Mouse (Mus musculus) midbrain, embryonic 10.5 days (tissue): ENCODE measurements around the gene Arhgap10. TPM values are rescaled to one million over a fixed set of nuclear protein-coding genes. Genes with fewer than 3 reads are reported as not detected.
A peak's percentile ranks its signal among the peaks of the same experiment; 100 is the strongest.

Source experiments
- DNase-seq: peaks from one replicate; pipeline ENCODE4 v3.0.0-alpha.2; 2017; ENCODE audit warnings: low spot score
- H3K27ac ChIP-seq: fragments of 300-500 bp; sonication (generic); replicated peaks from 2 replicates; pipeline ENCODE4 v1.5.1; 2016; ENCODE audit warnings: mild to moderate bottlenecking
- H3K27me3 ChIP-seq: fragments of 300-500 bp; sonication (generic); 2 replicates; pipeline ENCODE4 v1.6.1; 2016; ENCODE audit warnings: low read depth, mild to moderate bottlenecking; ENCODE audit not compliant: poor library complexity, severe bottlenecking
- H3K36me3 ChIP-seq: fragments of 300-500 bp; sonication (generic); 2 replicates; pipeline ENCODE4 v1.6.1; 2016; ENCODE audit warnings: mild to moderate bottlenecking, moderate library complexity
- H3K4me1 ChIP-seq: fragments of 300-500 bp; sonication (generic); 2 replicates; pipeline ENCODE4 v1.6.1; 2016
- H3K4me3 ChIP-seq: fragments of 300-500 bp; sonication (generic); 2 replicates; pipeline ENCODE4 v1.5.1; 2016; ENCODE audit warnings: mild to moderate bottlenecking, moderate library complexity
- H3K9me3 ChIP-seq: fragments of 300-500 bp; sonication (generic); replicated peaks from 2 replicates; pipeline ENCODE4 v1.6.1; 2016; ENCODE audit warnings: mild to moderate bottlenecking
- WGBS: fragments of 180-500 bp; shearing (Covaris S2); methylation state at CpG from one replicate; pipeline ENCODE4 v1.1.7; 2016; 5-methylcytosine and 5-hydroxymethylcytosine counted together
- polyA plus RNA-seq: library from polyadenylated mRNA; unstranded; fragments of >200 nt; fragmentation: Nextera tagmentation; extraction: Ambion mirVana; gene quantifications from 2 replicates; pipeline ENCODE4 v1.2.1, GENCODE M21; 2016

The Arhgap10 gene
- polyA plus RNA-seq, 1 experiment from 2014 or later: 16.5 TPM

- no peak for DNase-seq
- Histone ChIP-seq H3K4me1 (no peaks in the 10 kb centered on the region), H3K27ac (no peak overlapping the region), H3K4me3 (no peak overlapping the region), H3K36me3 (no peaks in the 10 kb centered on the region), H3K27me3 (no peaks in the 10 kb centered on the region), H3K9me3 (no peaks in the 10 kb centered on the region)
- 69% methylated on average over 8 of the region's 8 CpGs for WGBS
Measured at GRCm38 (mm10) chr8:77534358-77534992, 16.7 kb upstream of the Arhgap10 start.

- H3K4me3 ChIP-seq: no peak overlapping the region
- 93% methylated on average over 8 of the region's 8 CpGs for WGBS
- no peak for DNase-seq
Measured at GRCm38 (mm10) chr8:77526130-77526529, 8.4 kb upstream of the Arhgap10 start.

DNA sequence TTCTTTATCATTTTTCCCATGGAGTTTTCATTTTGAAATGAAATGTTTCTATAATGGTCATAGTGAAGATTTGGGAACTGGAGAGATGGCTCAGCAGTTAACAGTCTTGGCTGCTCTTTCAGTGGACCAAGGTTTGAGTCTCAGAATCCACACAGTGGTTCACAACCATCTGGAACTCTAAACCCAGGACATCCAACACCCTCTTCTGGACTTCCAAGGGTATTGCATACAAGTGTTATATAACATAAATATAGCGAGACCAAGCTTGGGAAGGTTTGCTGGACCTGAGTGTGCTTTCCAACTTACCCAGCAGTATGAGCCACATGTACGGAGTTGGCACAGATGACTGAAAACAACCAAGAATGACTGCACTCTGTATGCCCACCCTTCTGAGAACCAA is 7.2 kb upstream of the Arhgap10 start:
- Histone ChIP-seq H3K27ac (no peak overlapping the region), H3K36me3 (no peaks in the 10 kb centered on the region), H3K4me3 (no peak overlapping the region), H3K9me3 (no peaks in the 10 kb centered on the region), H3K27me3 (peaks cover 2% of the 10 kb centered on the region; the same call in 1 of the 2 replicates), H3K4me1 (no peaks in the 10 kb centered on the region)
- no peak for DNase-seq
- WGBS: 95% methylated on average over 2 of the region's 2 CpGs

More at GRCm38 (mm10) chr8:77526130-77526529, 8.4 kb upstream of the Arhgap10 start:
- Histone ChIP-seq H3K36me3 (no peaks in the 10 kb centered on the region), H3K27ac (no peak overlapping the region), H3K27me3 (no peaks in the 10 kb centered on the region), H3K9me3 (no peaks in the 10 kb centered on the region), H3K4me1 (no peaks in the 10 kb centered on the region)

DNA sequence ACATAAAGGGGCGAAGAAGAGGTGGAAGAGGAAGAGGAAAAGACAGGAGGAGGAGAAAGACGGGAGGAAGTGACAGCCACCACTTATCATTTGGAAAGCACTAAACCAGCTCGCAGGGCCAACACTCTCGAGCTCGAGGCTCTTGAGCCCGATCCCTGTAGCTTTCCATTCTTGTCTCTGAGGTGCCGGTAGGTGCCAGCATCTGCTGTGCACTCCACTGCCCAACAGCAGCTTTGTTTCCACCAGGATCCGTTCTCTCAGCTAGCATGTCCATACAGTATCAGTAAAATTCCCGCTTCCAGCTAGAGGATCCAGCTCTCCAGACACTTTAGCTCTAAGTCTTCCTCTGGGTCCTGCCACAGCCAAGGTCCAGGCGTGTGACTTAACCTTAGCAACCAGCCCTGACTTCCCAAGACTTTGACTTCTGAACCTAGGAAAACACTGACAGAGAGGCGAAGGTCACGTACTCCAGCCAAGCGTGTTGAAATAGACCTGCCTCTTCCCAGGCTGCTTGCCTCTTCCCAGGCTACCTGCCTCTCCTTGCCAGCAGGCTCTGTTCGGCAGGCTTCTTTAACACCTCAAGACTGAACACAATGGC is 6.4 kb upstream of the Arhgap10 start:
- DNase-seq: no peak
- H3K4me3 ChIP-seq: no peak overlapping the region
- no peaks in the 10 kb centered on the region for H3K4me1 ChIP-seq
- 87% methylated on average over 14 of the region's 14 CpGs for WGBS
- H3K36me3 ChIP-seq: no peaks in the 10 kb centered on the region
- H3K27ac ChIP-seq: no peak overlapping the region
- peaks cover 9% of the 10 kb centered on the region for H3K27me3 ChIP-seq
- H3K9me3 ChIP-seq: no peaks in the 10 kb centered on the region

GRCm38 (mm10) chr8:77522984-77523383 is 5.2 kb upstream of the Arhgap10 start:
- Histone ChIP-seq H3K9me3 (no peaks in the 10 kb centered on the region), H3K27me3 (peaks cover 16% of the 10 kb centered on the region), H3K4me1 (0 out of 2 replicates have a peak, but pooled peaks cover 8% of the 10 kb centered on the region), H3K4me3 (no peak overlapping the region), H3K27ac (no peak overlapping the region), H3K36me3 (no peaks in the 10 kb centered on the region)
- no peak for DNase-seq
- WGBS: 88% methylated on average over 8 of the region's 8 CpGs

GRCm38 (mm10) chr8:77521028-77521785 is 3.5 kb upstream of the Arhgap10 start:
- H3K9me3 ChIP-seq: no peaks in the 10 kb centered on the region
- WGBS: 83% methylated on average over 8 of the region's 8 CpGs
- no peak overlapping the region for H3K4me3 ChIP-seq
- peaks cover 23% of the 10 kb centered on the region for H3K27me3 ChIP-seq
- peaks cover 20% of the 10 kb centered on the region for H3K4me1 ChIP-seq
- H3K27ac ChIP-seq: no peak overlapping the region
- no peak for DNase-seq
- no peaks in the 10 kb centered on the region for H3K36me3 ChIP-seq

DNA sequence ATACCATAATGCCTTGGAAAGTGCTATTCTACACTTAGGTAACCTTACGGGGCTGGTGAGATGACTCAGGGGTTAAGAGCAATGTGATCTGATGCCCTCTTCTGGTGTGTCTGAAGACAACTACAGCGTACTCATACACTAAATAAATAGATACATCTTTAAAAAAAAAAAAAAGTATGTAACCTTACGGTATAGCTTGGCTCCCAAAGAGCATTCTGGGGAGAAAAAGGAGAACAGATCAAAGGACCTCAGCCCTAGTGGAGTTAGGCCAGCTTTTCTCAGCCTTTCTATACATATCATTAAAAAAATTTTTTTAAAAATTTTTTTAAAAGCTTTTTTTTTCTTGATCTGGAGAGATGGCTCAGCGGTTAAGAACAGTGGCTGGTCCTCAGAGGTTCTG is 2.8 kb upstream of the Arhgap10 start:
- H3K9me3 ChIP-seq: no peaks in the 10 kb centered on the region
- H3K4me1 ChIP-seq: peaks cover 26% of the 10 kb centered on the region
- peaks cover 29% of the 10 kb centered on the region for H3K27me3 ChIP-seq
- no peaks in the 10 kb centered on the region for H3K36me3 ChIP-seq
- no peak overlapping the region for H3K4me3 ChIP-seq
- WGBS: 94% methylated on average over 4 of the region's 4 CpGs
- no peak for DNase-seq
- no peak overlapping the region for H3K27ac ChIP-seq

- Histone ChIP-seq H3K36me3 (no peaks in the 10 kb centered on the region), H3K9me3 (no peaks in the 10 kb centered on the region), H3K27ac (peak overlapping the region; percentile 88), H3K4me3 (peak overlapping the region; percentile 75), H3K4me1 (peaks cover 36% of the 10 kb centered on the region), H3K27me3 (peaks cover 51% of the 10 kb centered on the region)
- WGBS: 12% methylated on average over 33 of the region's 33 CpGs
- no peak for DNase-seq
Measured at GRCm38 (mm10) chr8:77518201-77519115, 705 bp upstream of the Arhgap10 start.

GRCm38 (mm10) chr8:77516845-77517244 is 908 bp downstream of the Arhgap10 start:
- Histone ChIP-seq H3K27ac (peak overlapping the region; percentile 88), H3K36me3 (no peaks in the 10 kb centered on the region), H3K4me1 (peaks cover 52% of the 10 kb centered on the region), H3K4me3 (peak overlapping the region; percentile 75), H3K27me3 (peaks cover 56% of the 10 kb centered on the region), H3K9me3 (no peaks in the 10 kb centered on the region)
- WGBS: 8% methylated on average over 10 of the region's 10 CpGs
- DNase-seq: peak; percentile 29

GRCm38 (mm10) chr8:77515786-77516185 is 2.0 kb downstream of the Arhgap10 start:
- H3K27me3 ChIP-seq: peaks cover 56% of the 10 kb centered on the region
- no peak overlapping the region for H3K27ac ChIP-seq
- H3K36me3 ChIP-seq: no peaks in the 10 kb centered on the region
- H3K4me1 ChIP-seq: peaks cover 57% of the 10 kb centered on the region
- 79% methylated on average over 8 of the region's 8 CpGs for WGBS
- H3K4me3 ChIP-seq: peak overlapping the region; percentile 7; the same call in 1 of the 2 replicates
- DNase-seq: no peak
- H3K9me3 ChIP-seq: no peaks in the 10 kb centered on the region

DNA sequence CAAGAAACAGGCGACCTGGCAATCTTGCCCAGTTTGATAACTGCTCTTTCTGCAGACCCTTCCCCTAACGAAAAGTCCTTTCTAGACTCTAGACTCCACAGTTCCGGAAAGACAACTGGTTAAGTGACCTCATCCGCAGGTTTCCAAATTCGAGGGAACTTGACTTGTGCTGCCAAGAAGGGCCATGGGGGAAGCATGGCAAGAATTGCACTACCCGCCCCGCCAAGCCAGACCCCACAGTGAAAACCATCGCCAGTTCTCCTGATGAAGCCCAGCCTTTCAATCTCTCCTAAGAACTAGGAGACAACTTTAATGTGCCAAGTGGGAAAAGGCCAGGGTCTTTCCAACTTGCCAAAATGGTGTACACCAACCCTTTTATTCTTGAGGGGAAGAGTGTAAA is 2.6 kb downstream of the Arhgap10 start:
- WGBS: 90% methylated on average over 8 of the region's 8 CpGs
- Histone ChIP-seq H3K27me3 (peaks cover 56% of the 10 kb centered on the region), H3K4me3 (no peak overlapping the region), H3K27ac (no peak overlapping the region), H3K36me3 (no peaks in the 10 kb centered on the region), H3K9me3 (no peaks in the 10 kb centered on the region), H3K4me1 (peaks cover 62% of the 10 kb centered on the region)
- DNase-seq: no peak

- WGBS: 36% methylated on average over 13 of the region's 13 CpGs
- no peak for DNase-seq
- H3K4me1 ChIP-seq: peaks cover 49% of the 10 kb centered on the region
Measured at GRCm38 (mm10) chr8:77511750-77512493, 5.8 kb downstream of the Arhgap10 start.

More at GRCm38 (mm10) chr8:77511750-77512493, 5.8 kb downstream of the Arhgap10 start:
- H3K4me3 ChIP-seq: no peak overlapping the region
- H3K27me3 ChIP-seq: peaks cover 40% of the 10 kb centered on the region
- H3K9me3 ChIP-seq: no peaks in the 10 kb centered on the region
- no peaks in the 10 kb centered on the region for H3K36me3 ChIP-seq
- no peak overlapping the region for H3K27ac ChIP-seq
